Mouse (Mus musculus) subcutaneous adipose tissue, adult 2 months (tissue): Measurements from ENCODE around the gene Prr15l. TPM values are rescaled to one million over a fixed set of nuclear protein-coding genes. Genes with fewer than 3 reads are reported as not detected.

Source experiments
- polyA plus RNA-seq: library from polyadenylated mRNA; depleted of rRNA; stranded (reverse); fragments of >200 nt; gene quantifications from 2 replicates; pipeline ENCODE4 v1.2.3, GENCODE M21; 2012; ENCODE audit warnings: low replicate concordance; rRNA removed

Gene Prr15l
- polyA plus RNA-seq = 8.3 TPM in 1 of 2 replicates, not detected in the other

DNA sequence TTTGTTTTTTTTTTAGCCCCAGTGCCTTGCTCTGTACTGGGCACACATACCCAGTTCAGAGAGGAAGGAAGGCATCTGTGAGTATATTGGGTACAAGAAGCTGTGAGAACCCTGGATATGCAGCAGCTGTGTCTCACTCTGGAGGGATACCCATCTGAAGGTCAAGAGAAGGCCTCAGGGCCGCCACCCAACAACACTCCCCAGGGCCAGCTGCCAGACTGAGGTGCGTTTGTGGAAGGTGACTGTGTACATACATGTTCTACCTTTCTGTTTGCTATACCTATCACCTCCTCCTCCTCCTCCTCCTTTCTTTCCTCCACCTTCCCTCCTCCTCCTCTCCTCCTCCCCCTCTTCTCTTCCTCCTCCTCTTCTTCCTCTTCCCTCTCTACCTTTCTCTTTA, at the start of gene Prr15l:
Prr15l (plus strand) TSS at position 17 of the 400 bp plus-strand sequence.

DNA sequence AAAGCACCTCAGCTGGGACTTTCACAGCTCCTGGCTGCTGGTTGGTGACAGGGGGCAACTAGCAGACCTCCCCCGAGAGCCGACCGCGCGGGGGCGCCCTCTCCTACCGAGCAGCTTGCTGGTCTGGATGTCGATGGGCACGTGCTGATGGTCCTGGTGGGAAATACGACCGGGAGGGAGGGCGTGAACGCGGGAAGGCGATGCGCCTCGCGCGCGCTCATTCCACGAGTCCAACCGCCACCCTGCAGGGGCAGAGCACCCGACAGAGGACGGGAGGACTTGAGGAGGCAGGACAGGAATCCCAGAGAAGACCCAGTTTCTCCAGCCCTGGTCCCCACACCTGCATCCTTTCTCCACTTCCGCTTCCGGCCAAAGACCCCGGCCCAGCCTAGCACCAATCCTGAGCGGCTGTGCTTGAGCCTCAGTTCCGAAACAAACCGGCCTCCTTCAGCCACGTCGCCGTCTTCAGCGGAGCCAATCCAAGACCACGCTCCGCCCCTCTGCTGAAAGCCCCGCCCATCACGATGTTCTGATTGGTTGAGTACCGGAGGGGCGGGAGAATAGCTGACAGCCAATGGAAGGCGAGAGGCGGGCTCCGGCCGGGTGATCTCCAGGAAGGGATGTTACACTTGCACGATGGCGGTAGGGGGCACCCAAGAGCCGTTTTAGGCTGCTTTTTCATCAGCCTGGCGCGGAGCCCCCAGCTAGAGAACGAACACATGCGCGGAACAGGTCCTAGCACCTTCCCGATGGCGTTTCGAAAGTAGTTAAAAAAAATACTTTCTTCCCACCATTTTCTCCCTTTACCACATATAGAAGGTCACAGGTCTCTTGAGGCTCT, 11.6 kb upstream of the Prr15l start, which contains the start of gene Cdk5rap3:
Cdk5rap3 (minus strand) TSS at position 453 of the 841 bp plus-strand sequence.

DNA sequence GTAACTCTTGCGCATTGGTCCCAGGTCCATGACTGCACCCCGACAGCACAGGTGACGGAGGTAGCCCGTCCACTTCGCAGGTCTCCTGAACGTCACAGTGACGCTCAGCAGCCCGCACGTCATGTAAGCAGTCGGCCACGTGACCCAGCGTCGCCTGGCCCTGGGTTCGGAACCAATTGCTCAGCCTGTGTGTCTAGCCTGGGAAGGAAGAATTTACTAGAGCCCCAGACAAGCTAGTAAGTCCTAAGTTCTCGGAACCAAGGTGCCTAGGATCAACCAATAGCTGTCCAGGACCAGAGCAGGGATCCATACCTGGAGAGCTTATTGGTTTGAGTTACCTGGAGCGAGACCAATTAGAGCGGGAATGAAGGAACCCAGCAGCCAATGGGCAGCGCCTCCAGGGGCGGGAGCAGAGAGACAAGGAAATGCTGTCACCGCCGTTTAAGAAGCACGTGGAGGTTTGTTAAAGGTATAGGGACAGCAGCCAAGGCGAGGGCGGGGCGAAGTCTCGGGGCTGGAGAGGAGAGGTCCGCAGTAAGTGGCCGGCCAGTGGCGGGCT, 15.9 kb downstream of the Prr15l start, which contains the start of gene Pnpo:
Pnpo (minus strand) TSS at position 241 of the 559 bp plus-strand sequence.

DNA sequence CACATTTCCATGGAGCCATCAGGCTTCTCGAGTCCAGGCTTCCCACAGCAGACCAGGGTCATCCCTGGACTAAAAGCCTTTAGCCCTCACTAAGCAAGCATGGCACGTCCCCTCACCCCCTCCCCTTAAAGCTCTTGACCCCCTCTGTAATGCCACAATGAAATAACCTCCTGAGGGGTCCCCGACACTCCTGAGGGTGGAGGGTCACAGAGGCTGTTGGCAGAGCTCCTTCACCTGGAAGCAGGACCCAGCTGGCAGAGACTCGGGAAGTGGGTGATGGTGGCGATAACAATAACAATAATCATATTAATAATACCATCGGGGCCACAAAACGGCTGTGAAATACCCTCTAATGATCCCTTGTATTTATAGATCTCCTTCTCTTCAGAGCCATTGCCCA, 55.0 kb downstream of the Prr15l start, which contains the start of gene Sp2:
Sp2 (minus strand) TSS at position 101 of the 400 bp plus-strand sequence.

Other genes starting within 250 kb of the Prr15l start
- gene Snx11, start 150.5 kb upstream of the Prr15l start, polyA plus RNA-seq = 25.8 and 33.3 TPM in 2 replicates
- 14.0 and 20.9 TPM in 2 replicates for gene Cbx1, start 139.0 kb upstream of the Prr15l start, polyA plus RNA-seq
- 263 and 396 TPM in 2 replicates for gene Nfe2l1, start 98.1 kb upstream of the Prr15l start, polyA plus RNA-seq
- gene Copz2, start 78.2 kb upstream of the Prr15l start, polyA plus RNA-seq = 97.4 and 128 TPM in 2 replicates
- 48.3 and 58.9 TPM in 2 replicates for gene Cdk5rap3, start 11.6 kb upstream of the Prr15l start, polyA plus RNA-seq
- gene Pnpo, start 15.9 kb downstream of the Prr15l start, polyA plus RNA-seq = 24.2 and 28.6 TPM in 2 replicates
- gene Sp2, start 54.9 kb downstream of the Prr15l start, polyA plus RNA-seq = 17.3 and 24.9 TPM in 2 replicates
- gene Sp6, start 85.3 kb downstream of the Prr15l start, polyA plus RNA-seq = 0.26 and 0.66 TPM in 2 replicates
- gene Scrn2, start 101.8 kb downstream of the Prr15l start, polyA plus RNA-seq = 10.6 and 17.6 TPM in 2 replicates
- gene Lrrc46, start 113.3 kb downstream of the Prr15l start, polyA plus RNA-seq = 0.14 and 0.67 TPM in 2 replicates
- gene Mrpl10, start 113.5 kb downstream of the Prr15l start, polyA plus RNA-seq = 103 and 129 TPM in 2 replicates
- gene Osbpl7, start 122.5 kb downstream of the Prr15l start, polyA plus RNA-seq = 8.3 and 14.0 TPM in 2 replicates
- 0.62 and 0.93 TPM in 2 replicates for gene Tbx21, start 187.2 kb downstream of the Prr15l start, polyA plus RNA-seq
- gene Tbkbp1, start 223.4 kb downstream of the Prr15l start, polyA plus RNA-seq = 28.1 and 29.7 TPM in 2 replicates